Mouse (Mus musculus) ZHBTc4 (cell line): Measurements from ENCODE around the gene Alox12e.

ENCODE experiments used
- DNase-seq: peaks from one replicate; pipeline ENCODE4 v3.0.0-alpha.2; 2011; ENCODE audit warnings: low read depth, low spot score

Gene Alox12e

GRCm38 (mm10) chr11:70285686-70286085, 36.7 kb downstream of the Alox12e start:
- no peak for DNase-seq

GRCm38 (mm10) chr11:70284757-70285156, 37.7 kb downstream of the Alox12e start:
- no peak for DNase-seq

- no peak for DNase-seq
Measured at GRCm38 (mm10) chr11:70283666-70284065, 38.8 kb downstream of the Alox12e start.

GRCm38 (mm10) chr11:70280441-70280840, 42.0 kb downstream of the Alox12e start:
- no peak for DNase-seq

- DNase-seq: no peak
Measured at GRCm38 (mm10) chr11:70278961-70279360, 43.5 kb downstream of the Alox12e start.

GRCm38 (mm10) chr11:70271641-70272040, 50.8 kb downstream of the Alox12e start:
- no peak for DNase-seq

- DNase-seq: no peak
Measured at GRCm38 (mm10) chr11:70266405-70266804, 56.0 kb downstream of the Alox12e start.

GRCm38 (mm10) chr11:70265819-70266218, 56.6 kb downstream of the Alox12e start:
- no peak for DNase-seq
